Mouse (Mus musculus) layer of hippocampus, postnatal 25 days (tissue): Measurements from ENCODE around the gene Abhd16b. TPM values are rescaled to one million over a fixed set of nuclear protein-coding genes. Genes with fewer than 3 reads are reported as not detected.

Experiments
- DNase-seq, 2 experiments: peaks; one replicate each; pipeline ENCODE4 v3.0.0; 2022; ENCODE audit warnings: mixed read lengths in 2 of 2, low spot score in 1 of 2; ENCODE audit errors: extremely low spot score in 1 of 2
- total RNA-seq, 2 experiments: library from RNA; stranded (reverse); gene quantifications; 2 replicates each; pipeline ENCODE4 v1.2.3; 2021

The Abhd16b gene
- total RNA-seq, result not detected

GRCm38 (mm10) chr2:181493156-181493927, at the start of gene Abhd16b:
Gene Abhd16b (plus strand): TSS chr2:181493206.
- no peak for DNase-seq

GRCm38 (mm10) chr2:181452181-181452580, 40.8 kb upstream of the Abhd16b start:
- no peak for DNase-seq

- DNase-seq, result no peak
Observed at GRCm38 (mm10) chr2:181453274-181453673, 39.7 kb upstream of the Abhd16b start.

- DNase-seq, result no peak
Observed at GRCm38 (mm10) chr2:181455899-181456298, 37.1 kb upstream of the Abhd16b start.

GRCm38 (mm10) chr2:181457831-181458230, 35.2 kb upstream of the Abhd16b start:
- no peak for DNase-seq

GRCm38 (mm10) chr2:181458411-181459152, 34.4 kb upstream of the Abhd16b start:
- DNase-seq, result peak in 1 of 2 experiments; percentile 11

- peak; percentile 43 to 62 for DNase-seq
Observed at GRCm38 (mm10) chr2:181459153-181459672, 33.8 kb upstream of the Abhd16b start, which contains the start of gene Zbtb46. Gene Zbtb46 (minus strand): TSS chr2:181459426.

GRCm38 (mm10) chr2:181459673-181460621, 33.1 kb upstream of the Abhd16b start:
- peak; percentile 17 to 20 for DNase-seq

- no peak for DNase-seq
Observed at GRCm38 (mm10) chr2:181461536-181462100, 31.4 kb upstream of the Abhd16b start.

GRCm38 (mm10) chr2:181462604-181463003, 30.4 kb upstream of the Abhd16b start:
- no peak for DNase-seq

- DNase-seq, result peak in 1 of 2 experiments; percentile 24
Observed at GRCm38 (mm10) chr2:181463008-181463738, 29.8 kb upstream of the Abhd16b start.

GRCm38 (mm10) chr2:181465423-181465822, 27.6 kb upstream of the Abhd16b start:
- DNase-seq, result no peak

GRCm38 (mm10) chr2:181470285-181470684, 22.7 kb upstream of the Abhd16b start:
- DNase-seq, result no peak

- DNase-seq, result no peak
Observed at GRCm38 (mm10) chr2:181471246-181471645, 21.8 kb upstream of the Abhd16b start.

GRCm38 (mm10) chr2:181472256-181472827, 20.7 kb upstream of the Abhd16b start:
- no peak for DNase-seq

GRCm38 (mm10) chr2:181483120-181483519, 9.9 kb upstream of the Abhd16b start:
- no peak for DNase-seq

- DNase-seq, result no peak
Observed at GRCm38 (mm10) chr2:181483562-181484318, 9.3 kb upstream of the Abhd16b start.
